Mouse (Mus musculus) E14TG2a.4 (cell line): ENCODE measurements around the gene Rps3a1.
"Not testable (repeated sequence)": the region's sequence is repeated elsewhere in the genome, so short reads cannot be mapped to it uniquely, and the experiment has no call there.

Experiments
- CTCF ChIP-seq: conservative IDR thresholded peaks from 2 replicates; pipeline ENCODE4 v1.5.1; 2014; ENCODE audit warnings: low read length
- NANOG ChIP-seq: IDR thresholded peaks from 2 replicates; pipeline ENCODE4 v1.6.1; 2014; ENCODE audit warnings: borderline replicate concordance, low read length, mixed read lengths
- POU5F1 ChIP-seq: IDR thresholded peaks from 2 replicates; pipeline ENCODE4 v1.6.1; 2014; ENCODE audit warnings: low read length, borderline replicate concordance

DNA sequence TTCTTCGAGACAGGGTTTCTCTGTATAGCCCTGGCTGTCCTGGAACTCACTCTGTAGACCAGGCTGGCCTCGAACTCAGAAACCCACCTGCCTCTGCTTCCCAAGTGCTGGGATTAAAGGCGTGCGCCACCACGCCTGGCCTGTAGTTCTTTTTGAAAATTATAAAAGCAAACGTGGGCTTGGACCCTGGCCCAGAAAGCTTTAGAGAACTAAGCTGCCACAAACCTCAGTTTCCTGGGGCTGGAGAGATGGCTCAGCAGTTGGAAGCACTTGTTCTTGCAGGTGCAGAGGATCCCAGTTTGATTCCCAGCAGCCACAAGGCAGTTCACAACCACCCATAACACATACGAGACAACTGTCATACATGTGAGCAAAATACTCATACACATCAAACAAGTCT, 38.1 kb downstream of the Rps3a1 start:
- not testable (repeated sequence) for TF ChIP-seq CTCF, POU5F1, NANOG
